In genomic region chr7:16844696-16845071, GRCm38 (mm10) we compare ENCODE assay signal across 9 mouse cellular contexts. TPM values are rescaled to one million over a fixed set of nuclear protein-coding genes. Genes with fewer than 3 reads are reported as not detected.
DNase-seq lines count a peak whose midpoint lies in the region; ATAC-seq and TF ChIP-seq lines count a peak whose summit lies in the region.
"Had no signal": no experiment of that assay in that cellular context is flagged by ENCODE, and none has a peak within 500 bp of the region (broad histone marks: within the 10 kb centered on the region; RNA-seq: fewer than 3 reads in every experiment).

No protein-coding gene starts in this region.

- TF ChIP-seq POLR2A in liver, adult 2 months (IDR thresholded peaks at IDR 0.05; ENCODE audit: extremely low read depth, insufficient read depth, low read length) = no peak

- no peaks in the 10 kb centered on the region for H3K9me3 ChIP-seq in limb, embryonic 10.5 days (replicated peaks)
- H3K9me3 ChIP-seq in neural tube, embryonic 12.5 days = no peaks in the 10 kb centered on the region

- no peak for ATAC-seq in neural tube, embryonic 12.5 days (ENCODE audit: low FRiP score, low read depth)
- ATAC-seq in megakaryocyte-erythroid progenitor cell, adult 5-6 weeks (replicated peaks; ENCODE audit: low FRiP score, low TSS enrichment, poor library complexity, severe bottlenecking) = no peak
- ATAC-seq: Patski had no signal

- peak overlapping the region; percentile 97 for H3K4me2 ChIP-seq in neural tube, embryonic 12.5 days (replicated peaks)

- WGBS in liver, adult 2 months = 41% methylated on average over 3 of the region's 3 CpGs
- WGBS in limb, embryonic 10.5 days = 67% methylated on average over 3 of the region's 3 CpGs
- WGBS in neural tube, embryonic 12.5 days = 62% methylated on average over 3 of the region's 3 CpGs

- H3K27ac ChIP-seq in liver, adult 2 months (replicated peaks; ENCODE audit: insufficient read depth, low read depth, low read length) = peak overlapping the region; percentile 87
- H3K27ac ChIP-seq in limb, embryonic 10.5 days = peak overlapping the region; percentile 80
- no peak overlapping the region for H3K27ac ChIP-seq in neural tube, embryonic 12.5 days

- no peaks in the 10 kb centered on the region for H3K36me3 ChIP-seq in liver, adult 2 months (ENCODE audit: control insufficient read depth, insufficient read depth, low read length)
- peaks cover 62% of the 10 kb centered on the region for H3K36me3 ChIP-seq in limb, embryonic 10.5 days
- peaks cover 38% of the 10 kb centered on the region for H3K36me3 ChIP-seq in neural tube, embryonic 12.5 days

- H3K79me2 ChIP-seq in liver, adult 2 months (ENCODE audit: control insufficient read depth, insufficient read depth, low read length) = peaks cover 3% of the 10 kb centered on the region; the same call in 1 of the 2 replicates

- TF ChIP-seq CTCF in liver, adult 2 months (IDR thresholded peaks at IDR 0.05; ENCODE audit: low read depth, low read length) = no peak

- peak overlapping the region; percentile 63 for H3K9ac ChIP-seq in liver, adult 2 months (ENCODE audit: low read depth, low read length)
- no peak overlapping the region for H3K9ac ChIP-seq in neural tube, embryonic 12.5 days

- H3K27me3 ChIP-seq in liver, adult 2 months (ENCODE audit: control insufficient read depth, insufficient read depth, low read length) = no peaks in the 10 kb centered on the region
- no peaks in the 10 kb centered on the region for H3K27me3 ChIP-seq in limb, embryonic 10.5 days (ENCODE audit: low read depth, poor library complexity, severe bottlenecking)
- no peaks in the 10 kb centered on the region for H3K27me3 ChIP-seq in neural tube, embryonic 12.5 days (replicated peaks)
- H3K27me3 ChIP-seq: Patski had no signal

- no peak for DNase-seq in liver, adult 2 months (ENCODE audit: extremely low read depth, low read depth, low spot score)
- DNase-seq in liver = no peak
- DNase-seq in heart, adult 9 months (ENCODE audit: low spot score in 2 of 2) = peak; percentile 61 to 67
- DNase-seq in limb, embryonic 10.5 days (ENCODE audit: low spot score) = no peak
- DNase-seq in adrenal gland, postnatal 14 days = no peak
- no peak for DNase-seq in yolk sac, embryonic 10.5 days (ENCODE audit: low spot score)

- peak overlapping the region; percentile 66 for H3K4me3 ChIP-seq in liver, adult 2 months (ENCODE audit: insufficient read depth, low read depth, low read length)
- peak overlapping the region; percentile 76 for H3K4me3 ChIP-seq in limb, embryonic 10.5 days
- H3K4me3 ChIP-seq in neural tube, embryonic 12.5 days = no peak overlapping the region

- H3K4me1 ChIP-seq in liver, adult 2 months (ENCODE audit: control insufficient read depth, insufficient read depth, low read length) = 0 out of 2 replicates have a peak, but pooled peaks cover 4% of the 10 kb centered on the region
- peaks cover 53% of the 10 kb centered on the region for H3K4me1 ChIP-seq in limb, embryonic 10.5 days
- peaks cover 30% of the 10 kb centered on the region for H3K4me1 ChIP-seq in neural tube, embryonic 12.5 days

RNA-seq across cellular contexts. Expression of gene Prkd2, which starts 2.0 kb away (rescaled TPM):
- 2.5 and 5.1 TPM in 2 replicates for total RNA-seq in liver, adult 2 months (2014; rRNA removed)
- polyA plus RNA-seq in liver, adult 2 months (2012; rRNA removed) = 7.8 and 11.7 TPM in 2 replicates
- polyA plus RNA-seq in limb, embryonic 10.5 days (2016; fragmentation: Nextera tagmentation; extraction: Ambion mirVana) = 15.0 and 15.6 TPM in 2 replicates
- polyA plus RNA-seq in neural tube, embryonic 12.5 days (2016; fragmentation: Nextera tagmentation; extraction: Ambion mirVana) = 9.5 and 10.4 TPM in 2 replicates
- total RNA-seq in megakaryocyte-erythroid progenitor cell, adult 5-6 weeks (2014; fragmentation: Nextera tagmentation) = 14.2 and 19.8 TPM in 2 replicates
- total RNA-seq in megakaryocyte-erythroid progenitor cell, adult 5-6 weeks (2017) = 5.2 and 14.9 TPM in 2 replicates
- 25.0 and 35.4 TPM in 2 replicates for total RNA-seq in adrenal gland, postnatal 14 days (2021)

RNA-seq across cellular contexts. Expression of gene Fkrp, which starts 28.2 kb away (rescaled TPM):
- 5.5 and 6.3 TPM in 2 replicates for total RNA-seq in liver, adult 2 months (2014; rRNA removed)
- 14.3 and 15.3 TPM in 2 replicates for polyA plus RNA-seq in liver, adult 2 months (2012; rRNA removed)
- 27.2 and 33.1 TPM in 2 replicates for polyA plus RNA-seq in limb, embryonic 10.5 days (2016; fragmentation: Nextera tagmentation; extraction: Ambion mirVana)
- polyA plus RNA-seq in neural tube, embryonic 12.5 days (2016; fragmentation: Nextera tagmentation; extraction: Ambion mirVana) = 35.7 and 36.2 TPM in 2 replicates
- 14.4 and 21.5 TPM in 2 replicates for total RNA-seq in megakaryocyte-erythroid progenitor cell, adult 5-6 weeks (2014; fragmentation: Nextera tagmentation)
- total RNA-seq in megakaryocyte-erythroid progenitor cell, adult 5-6 weeks (2017) = 8.9 and 15.8 TPM in 2 replicates
- 23.8 and 25.1 TPM in 2 replicates for total RNA-seq in adrenal gland, postnatal 14 days (2021)

RNA-seq across cellular contexts. Expression of gene Strn4, which starts 29.0 kb away (rescaled TPM):
- total RNA-seq in liver, adult 2 months (2014; rRNA removed) = 18.7 and 26.3 TPM in 2 replicates
- 39.5 and 52.7 TPM in 2 replicates for polyA plus RNA-seq in liver, adult 2 months (2012; rRNA removed)
- 130 and 145 TPM in 2 replicates for polyA plus RNA-seq in limb, embryonic 10.5 days (2016; fragmentation: Nextera tagmentation; extraction: Ambion mirVana)
- 170 and 172 TPM in 2 replicates for polyA plus RNA-seq in neural tube, embryonic 12.5 days (2016; fragmentation: Nextera tagmentation; extraction: Ambion mirVana)
- total RNA-seq in megakaryocyte-erythroid progenitor cell, adult 5-6 weeks (2014; fragmentation: Nextera tagmentation) = 62.0 and 66.6 TPM in 2 replicates
- 63.9 and 71.1 TPM in 2 replicates for total RNA-seq in megakaryocyte-erythroid progenitor cell, adult 5-6 weeks (2017)
- 71.1 and 71.7 TPM in 2 replicates for total RNA-seq in adrenal gland, postnatal 14 days (2021)

RNA-seq across cellular contexts. Expression of gene Dact3, which starts 30.4 kb away (rescaled TPM):
- under 0.01 and 0.20 TPM in 2 replicates for total RNA-seq in liver, adult 2 months (2014; rRNA removed)
- polyA plus RNA-seq in liver, adult 2 months (2012; rRNA removed) = 0.52 and 0.64 TPM in 2 replicates
- 7.0 and 8.2 TPM in 2 replicates for polyA plus RNA-seq in limb, embryonic 10.5 days (2016; fragmentation: Nextera tagmentation; extraction: Ambion mirVana)
- 9.0 and 10.2 TPM in 2 replicates for polyA plus RNA-seq in neural tube, embryonic 12.5 days (2016; fragmentation: Nextera tagmentation; extraction: Ambion mirVana)
- total RNA-seq in megakaryocyte-erythroid progenitor cell, adult 5-6 weeks (2014; fragmentation: Nextera tagmentation) = 0.27 TPM in 1 of 2 replicates, not detected in the other
- total RNA-seq in megakaryocyte-erythroid progenitor cell, adult 5-6 weeks (2017) = 0.75 TPM in 1 of 2 replicates, not detected in the other
- total RNA-seq in adrenal gland, postnatal 14 days (2021) = 2.6 and 4.1 TPM in 2 replicates

RNA-seq across cellular contexts. Expression of gene Gng8, which starts 46.9 kb away (rescaled TPM):
- total RNA-seq in liver, adult 2 months (2014; rRNA removed) = not detected in 2 replicates
- polyA plus RNA-seq in liver, adult 2 months (2012; rRNA removed) = 0.25 and 0.26 TPM in 2 replicates
- 15.4 and 18.5 TPM in 2 replicates for polyA plus RNA-seq in limb, embryonic 10.5 days (2016; fragmentation: Nextera tagmentation; extraction: Ambion mirVana)
- polyA plus RNA-seq in neural tube, embryonic 12.5 days (2016; fragmentation: Nextera tagmentation; extraction: Ambion mirVana) = 8.4 and 9.6 TPM in 2 replicates
- total RNA-seq in megakaryocyte-erythroid progenitor cell, adult 5-6 weeks (2014; fragmentation: Nextera tagmentation) = not detected in 2 replicates
- 2.6 TPM in 1 of 2 replicates, not detected in the other for total RNA-seq in megakaryocyte-erythroid progenitor cell, adult 5-6 weeks (2017)
- 0.59 and 0.60 TPM in 2 replicates for total RNA-seq in adrenal gland, postnatal 14 days (2021)

Comparison
In these comparisons a context has a peak if more than half of its experiments do, and no peak if none do; other contexts are left out.
1. DNase-seq: peak in heart, adult 9 months (2 of 2); none in liver, adult 2 months (single experiment), liver (single experiment), limb, embryonic 10.5 days (single experiment), adrenal gland, postnatal 14 days (single experiment) and yolk sac, embryonic 10.5 days (single experiment).